Mouse (Mus musculus): ENCODE results near the gene Olfr1023. TPM values are rescaled to one million over a fixed set of nuclear protein-coding genes. Genes with fewer than 3 reads are reported as not detected.
A peak's percentile ranks its signal among the peaks of the same experiment; 100 is the strongest.

The Olfr1023 gene
- not detected in 2 replicates for polyA plus RNA-seq (2015; fragmentation: Nextera tagmentation; extraction: Ambion mirVana)

GRCm38 (mm10) chr2:85885340-85885739 is at the start of gene Olfr1023:
Gene Olfr1023 (plus strand): TSS chr2:85885640.
- 78% methylated on average over 2 of the region's 2 CpGs for WGBS
- no peak within 1 kb of the TSS for H3K9ac ChIP-seq (replicated peaks; ENCODE audit: low read depth, low read length)
- ATAC-seq, result no peak
- H3K4me1 ChIP-seq (replicated peaks; ENCODE audit: control insufficient read depth, insufficient read depth, low read length), result no peaks in the 10 kb centered on the region
- no peak within 1 kb of the TSS for H3K27ac ChIP-seq (ENCODE audit: low read length)
- no peak within 1 kb of the TSS for H3K4me2 ChIP-seq (ENCODE audit: low read length)
- no peaks in the 10 kb centered on the region for H3K27me3 ChIP-seq (replicated peaks; ENCODE audit: control insufficient read depth, insufficient read depth, low read length)
- H3K9me3 ChIP-seq (ENCODE audit: control insufficient read depth, low read length), result no peaks in the 10 kb centered on the region
- H3K36me3 ChIP-seq (ENCODE audit: control insufficient read depth, insufficient read depth), result no peaks in the 10 kb centered on the region
- no peak within 1 kb of the TSS for H3K4me3 ChIP-seq (replicated peaks; ENCODE audit: low read length)

DNA sequence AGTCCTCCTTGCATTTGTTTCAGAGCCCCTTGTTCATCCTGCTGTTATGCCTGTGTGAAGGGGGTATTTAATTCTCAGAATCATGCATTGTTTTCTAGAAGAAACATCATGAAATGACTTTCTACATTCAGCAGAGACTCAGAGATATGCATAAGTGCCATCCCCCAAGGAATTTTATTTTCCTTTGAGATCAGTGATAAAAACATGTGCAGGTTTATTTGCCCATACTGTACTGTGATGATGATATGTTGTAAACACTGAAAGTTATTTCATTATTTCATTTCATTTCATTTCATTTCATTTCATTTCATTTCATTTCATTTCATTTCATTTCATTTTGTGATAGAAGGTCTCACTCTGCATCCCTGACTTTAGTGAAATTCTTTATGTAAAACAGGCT is 40.1 kb upstream of the Olfr1023 start, which contains the start of gene Olfr1019:
Gene Olfr1019 (minus strand): TSS at position 101 of the 400 bp plus-strand sequence.
- no peak for ATAC-seq
- H3K9me3 ChIP-seq (ENCODE audit: control insufficient read depth, low read length), result no peaks in the 10 kb centered on the region
- no peak within 1 kb of the TSS for H3K4me2 ChIP-seq (ENCODE audit: low read length)
- no peaks in the 10 kb centered on the region for H3K27me3 ChIP-seq (replicated peaks; ENCODE audit: control insufficient read depth, insufficient read depth, low read length)
- no peak within 1 kb of the TSS for H3K27ac ChIP-seq (ENCODE audit: low read length)
- H3K9ac ChIP-seq (replicated peaks; ENCODE audit: low read depth, low read length), result no peak within 1 kb of the TSS
- H3K4me1 ChIP-seq (replicated peaks; ENCODE audit: control insufficient read depth, insufficient read depth, low read length), result no peaks in the 10 kb centered on the region
- no peaks in the 10 kb centered on the region for H3K36me3 ChIP-seq (ENCODE audit: control insufficient read depth, insufficient read depth)
- H3K4me3 ChIP-seq (replicated peaks; ENCODE audit: low read length), result no peak within 1 kb of the TSS

- H3K4me3 ChIP-seq (replicated peaks; ENCODE audit: low read length), result no peak within 1 kb of the TSS
- no peaks in the 10 kb centered on the region for H3K27me3 ChIP-seq (replicated peaks; ENCODE audit: control insufficient read depth, insufficient read depth, low read length)
- H3K36me3 ChIP-seq (ENCODE audit: control insufficient read depth, insufficient read depth), result no peaks in the 10 kb centered on the region
- no peaks in the 10 kb centered on the region for H3K9me3 ChIP-seq (ENCODE audit: control insufficient read depth, low read length)
- H3K27ac ChIP-seq (ENCODE audit: low read length), result no peak within 1 kb of the TSS
- H3K4me2 ChIP-seq (ENCODE audit: low read length), result no peak within 1 kb of the TSS
- ATAC-seq, result no peak
- WGBS, result 84% methylated on average over 1 of the region's 1 CpGs
- no peaks in the 10 kb centered on the region for H3K4me1 ChIP-seq (replicated peaks; ENCODE audit: control insufficient read depth, insufficient read depth, low read length)
- no peak within 1 kb of the TSS for H3K9ac ChIP-seq (replicated peaks; ENCODE audit: low read depth, low read length)
These were observed 38.7 kb upstream of the Olfr1023 start, which contains the start of gene Olfr1020 for GRCm38 (mm10) chr2:85846730-85847129. Gene Olfr1020 (plus strand): TSS chr2:85847030.

- Histone ChIP-seq H3K4me2 (ENCODE audit: low read length) (no peak within 1 kb of the TSS), H3K27me3 (replicated peaks; ENCODE audit: control insufficient read depth, insufficient read depth, low read length) (no peaks in the 10 kb centered on the region), H3K9ac (replicated peaks; ENCODE audit: low read depth, low read length) (no peak within 1 kb of the TSS), H3K4me1 (replicated peaks; ENCODE audit: control insufficient read depth, insufficient read depth, low read length) (no peaks in the 10 kb centered on the region), H3K9me3 (ENCODE audit: control insufficient read depth, low read length) (no peaks in the 10 kb centered on the region), H3K4me3 (replicated peaks; ENCODE audit: low read length) (no peak within 1 kb of the TSS), H3K36me3 (ENCODE audit: control insufficient read depth, insufficient read depth) (no peaks in the 10 kb centered on the region), H3K27ac (ENCODE audit: low read length) (no peak within 1 kb of the TSS)
- no peak for ATAC-seq
- WGBS, result 57% methylated on average over 2 of the region's 2 CpGs
These were observed 17.1 kb upstream of the Olfr1023 start, which contains the start of gene Olfr1022 for GRCm38 (mm10) chr2:85868294-85868693. Gene Olfr1022 (plus strand): TSS chr2:85868594.

- H3K27ac ChIP-seq (ENCODE audit: low read length), result no peak within 1 kb of the TSS
- no peaks in the 10 kb centered on the region for H3K4me1 ChIP-seq (replicated peaks; ENCODE audit: control insufficient read depth, insufficient read depth, low read length)
- H3K9me3 ChIP-seq (ENCODE audit: control insufficient read depth, low read length), result no peaks in the 10 kb centered on the region
- no peak within 1 kb of the TSS for H3K4me3 ChIP-seq (replicated peaks; ENCODE audit: low read length)
- WGBS, result 92% methylated on average over 3 of the region's 3 CpGs
- ATAC-seq, result no peak
- H3K9ac ChIP-seq (replicated peaks; ENCODE audit: low read depth, low read length), result no peak within 1 kb of the TSS
- no peak within 1 kb of the TSS for H3K4me2 ChIP-seq (ENCODE audit: low read length)
- no peaks in the 10 kb centered on the region for H3K27me3 ChIP-seq (replicated peaks; ENCODE audit: control insufficient read depth, insufficient read depth, low read length)
- no peaks in the 10 kb centered on the region for H3K36me3 ChIP-seq (ENCODE audit: control insufficient read depth, insufficient read depth)
These were observed 19.5 kb downstream of the Olfr1023 start, which contains the start of gene Olfr1024 for GRCm38 (mm10) chr2:85904952-85905351. Gene Olfr1024 (minus strand): TSS chr2:85905052.

GRCm38 (mm10) chr2:85913197-85913596 is 27.8 kb downstream of the Olfr1023 start:
- H3K4me2 ChIP-seq (ENCODE audit: low read length), result no peak overlapping the region
- ATAC-seq, result peak; percentile 40
- H3K4me1 ChIP-seq (replicated peaks; ENCODE audit: control insufficient read depth, insufficient read depth, low read length), result no peaks in the 10 kb centered on the region
- no peaks in the 10 kb centered on the region for H3K27me3 ChIP-seq (replicated peaks; ENCODE audit: control insufficient read depth, insufficient read depth, low read length)
- no peak overlapping the region for H3K9ac ChIP-seq (replicated peaks; ENCODE audit: low read depth, low read length)
- no peak overlapping the region for H3K27ac ChIP-seq (ENCODE audit: low read length)
- H3K9me3 ChIP-seq (ENCODE audit: control insufficient read depth, low read length), result no peaks in the 10 kb centered on the region
- H3K36me3 ChIP-seq (ENCODE audit: control insufficient read depth, insufficient read depth), result no peaks in the 10 kb centered on the region
- H3K4me3 ChIP-seq (replicated peaks; ENCODE audit: low read length), result no peak overlapping the region

DNA sequence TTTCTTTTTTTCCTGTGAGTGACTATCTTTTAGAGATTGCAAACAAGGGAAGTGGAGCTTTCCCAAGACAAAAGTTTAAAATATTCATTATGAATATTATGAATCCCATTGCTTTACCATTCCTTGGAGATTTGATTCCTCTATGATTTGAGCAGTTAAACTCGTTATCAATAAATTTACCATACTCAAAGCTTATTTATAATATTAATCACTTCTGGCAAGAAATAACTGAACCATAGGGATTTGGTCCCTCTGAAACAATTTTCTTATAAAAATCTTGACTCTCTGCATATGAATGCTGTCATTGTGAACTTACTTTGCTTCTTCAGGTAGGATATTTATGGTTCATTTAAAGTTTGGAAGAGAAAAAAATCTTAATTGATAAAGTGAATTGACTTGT is 29.5 kb downstream of the Olfr1023 start, which contains the start of gene Olfr1025-ps1:
Gene Olfr1025-ps1 (plus strand): TSS at position 301 of the 400 bp plus-strand sequence.
- H3K27me3 ChIP-seq (replicated peaks; ENCODE audit: control insufficient read depth, insufficient read depth, low read length), result no peaks in the 10 kb centered on the region
- no peak for ATAC-seq
- no peaks in the 10 kb centered on the region for H3K4me1 ChIP-seq (replicated peaks; ENCODE audit: control insufficient read depth, insufficient read depth, low read length)
- H3K4me2 ChIP-seq (ENCODE audit: low read length), result no peak within 1 kb of the TSS
- H3K4me3 ChIP-seq (replicated peaks; ENCODE audit: low read length), result no peak within 1 kb of the TSS
- no peaks in the 10 kb centered on the region for H3K36me3 ChIP-seq (ENCODE audit: control insufficient read depth, insufficient read depth)
- no peak within 1 kb of the TSS for H3K27ac ChIP-seq (ENCODE audit: low read length)
- no peaks in the 10 kb centered on the region for H3K9me3 ChIP-seq (ENCODE audit: control insufficient read depth, low read length)
- no peak within 1 kb of the TSS for H3K9ac ChIP-seq (replicated peaks; ENCODE audit: low read depth, low read length)
- 46% methylated on average over 1 of the region's 1 CpGs for WGBS

- Histone ChIP-seq H3K9ac (replicated peaks; ENCODE audit: low read depth, low read length) (no peak within 1 kb of the TSS), H3K4me2 (ENCODE audit: low read length) (no peak within 1 kb of the TSS), H3K27me3 (replicated peaks; ENCODE audit: control insufficient read depth, insufficient read depth, low read length) (no peaks in the 10 kb centered on the region), H3K4me1 (replicated peaks; ENCODE audit: control insufficient read depth, insufficient read depth, low read length) (no peaks in the 10 kb centered on the region), H3K9me3 (ENCODE audit: control insufficient read depth, low read length) (no peaks in the 10 kb centered on the region), H3K4me3 (replicated peaks; ENCODE audit: low read length) (no peak within 1 kb of the TSS), H3K36me3 (ENCODE audit: control insufficient read depth, insufficient read depth) (no peaks in the 10 kb centered on the region), H3K27ac (ENCODE audit: low read length) (no peak within 1 kb of the TSS)
- WGBS, result 91% methylated on average over 3 of the region's 3 CpGs
- no peak for ATAC-seq
These were observed 35.8 kb downstream of the Olfr1023 start, which contains the start of gene Olfr1026 for GRCm38 (mm10) chr2:85921258-85921657. Gene Olfr1026 (plus strand): TSS chr2:85921558.

All from forebrain, embryonic 16.5 days (tissue).